Mouse (Mus musculus) stomach, embryonic 16.5 days (tissue): ENCODE results near the gene Gpd1. TPM values are rescaled to one million over a fixed set of nuclear protein-coding genes. Genes with fewer than 3 reads are reported as not detected.

ENCODE experiments used
- ATAC-seq: fragments of 200-750 bp; cut with Nextera tagmentation; 2 replicates; pipeline ENCODE4 v1.8.0; 2017; ENCODE audit warnings: moderate number of reproducible peaks, moderate TSS enrichment; ENCODE audit not compliant: insufficient read depth, low FRiP score
- H3K27ac ChIP-seq: fragments of 300-500 bp; sonication (generic); 2 replicates; pipeline ENCODE4 v1.5.1; 2014; ENCODE audit warnings: low read length
- H3K27me3 ChIP-seq: fragments of 300-500 bp; sonication (generic); 2 replicates; pipeline ENCODE4 v1.6.1; 2014; ENCODE audit warnings: low read length, control low read depth, mixed read lengths; ENCODE audit not compliant: control insufficient read depth, insufficient read depth
- H3K36me3 ChIP-seq: fragments of 300-500 bp; sonication (generic); 2 replicates; pipeline ENCODE4 v1.6.1; 2014; ENCODE audit warnings: low read length; ENCODE audit not compliant: control insufficient read depth, insufficient read depth
- H3K4me1 ChIP-seq: fragments of 300-500 bp; sonication (generic); 2 replicates; pipeline ENCODE4 v1.6.1; 2014; ENCODE audit warnings: low read length, control low read depth, mixed read lengths; ENCODE audit not compliant: control insufficient read depth, insufficient read depth
- H3K4me2 ChIP-seq: fragments of 300-500 bp; sonication (generic); 2 replicates; pipeline ENCODE4 v1.6.1; 2014; ENCODE audit warnings: low read depth, low read length, mixed read lengths
- H3K4me3 ChIP-seq: fragments of 300-500 bp; sonication (generic); replicated peaks from 2 replicates; pipeline ENCODE4 v1.5.1; 2014; ENCODE audit warnings: mild to moderate bottlenecking, low read length
- H3K9ac ChIP-seq: fragments of 300-500 bp; sonication (generic); 2 replicates; pipeline ENCODE4 v1.6.1; 2014; ENCODE audit warnings: low read length
- H3K9me3 ChIP-seq: fragments of 300-500 bp; sonication (generic); replicated peaks from 2 replicates; pipeline ENCODE4 v1.6.1; 2016; ENCODE audit warnings: low read length, control low read depth; ENCODE audit not compliant: control insufficient read depth
- WGBS: fragments of 180-500 bp; shearing (Covaris S2); extraction: QIAGEN DNeasy Blood & Tissue Kit; methylation state at CpG from one replicate; pipeline ENCODE4 v1.1.7; 2014; 5-methylcytosine and 5-hydroxymethylcytosine counted together
- polyA plus RNA-seq: library from polyadenylated mRNA; unstranded; fragments of >200 nt; fragmentation: Nextera tagmentation; extraction: Ambion mirVana; gene quantifications from 2 replicates; pipeline ENCODE4 v1.2.1, GENCODE M21; 2015

Gpd1 gene
- polyA plus RNA-seq, 1 experiment from 2014 or later, result 9.2 TPM

DNA sequence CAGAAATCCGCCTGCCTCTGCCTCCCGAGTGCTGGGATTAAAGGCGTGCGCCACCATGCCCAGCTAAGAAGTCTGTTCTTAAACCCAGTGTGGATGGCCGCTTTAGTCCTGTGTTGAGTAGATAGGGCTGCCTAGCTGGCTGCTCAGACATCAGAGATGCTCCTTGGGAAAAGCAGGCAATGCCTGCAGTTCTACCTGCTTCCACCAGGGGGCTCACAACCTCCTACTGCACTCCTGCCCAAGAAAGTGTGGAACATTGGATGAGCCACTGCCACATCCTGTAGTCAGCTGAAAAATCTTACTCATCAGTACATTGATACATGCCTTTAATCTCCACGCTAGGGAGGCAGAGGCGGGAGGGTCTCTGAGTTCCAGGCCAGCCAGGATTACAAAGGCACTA, 2.5 kb upstream of the Gpd1 start:
- Histone ChIP-seq H3K36me3 (0 out of 2 replicates have a peak, but pooled peaks cover 14% of the 10 kb centered on the region), H3K4me3 (no peak overlapping the region), H3K27ac (no peak overlapping the region), H3K4me2 (no peak overlapping the region), H3K9me3 (no peaks in the 10 kb centered on the region), H3K9ac (no peak overlapping the region), H3K27me3 (no peaks in the 10 kb centered on the region), H3K4me1 (no peaks in the 10 kb centered on the region)
- WGBS, result 60% methylated on average over 7 of the region's 7 CpGs
- no peak for ATAC-seq

DNA sequence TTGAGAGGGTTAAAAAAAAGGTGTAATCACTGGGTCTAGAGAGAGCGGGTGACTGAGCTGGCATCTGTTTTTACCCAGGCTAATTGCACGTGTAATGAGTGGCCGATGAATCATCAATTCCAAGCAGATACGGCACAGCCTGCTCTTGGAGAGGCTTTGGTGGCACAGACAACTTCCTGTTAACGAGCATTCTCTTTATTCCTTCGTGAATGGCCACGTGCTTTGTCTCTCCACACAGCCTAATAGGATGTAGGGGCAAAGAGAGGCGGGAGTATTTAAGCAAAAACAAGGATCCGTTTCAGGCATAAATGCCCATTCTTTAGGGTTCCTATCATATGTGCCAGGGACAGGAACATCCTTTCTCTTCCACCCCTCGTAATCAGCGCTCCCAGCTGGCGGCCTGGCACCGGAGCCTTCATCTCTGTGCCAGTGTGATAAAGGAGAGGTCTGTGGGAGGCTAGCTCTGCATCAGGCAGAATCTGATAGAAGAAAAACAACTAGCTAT, 1.9 kb upstream of the Gpd1 start:
- Histone ChIP-seq H3K4me2 (no peak overlapping the region), H3K4me1 (no peaks in the 10 kb centered on the region), H3K9me3 (no peaks in the 10 kb centered on the region), H3K36me3 (0 out of 2 replicates have a peak, but pooled peaks cover 14% of the 10 kb centered on the region), H3K27me3 (no peaks in the 10 kb centered on the region), H3K27ac (no peak overlapping the region), H3K9ac (no peak overlapping the region), H3K4me3 (no peak overlapping the region)
- no peak for ATAC-seq
- 76% methylated on average over 13 of the region's 13 CpGs for WGBS

DNA sequence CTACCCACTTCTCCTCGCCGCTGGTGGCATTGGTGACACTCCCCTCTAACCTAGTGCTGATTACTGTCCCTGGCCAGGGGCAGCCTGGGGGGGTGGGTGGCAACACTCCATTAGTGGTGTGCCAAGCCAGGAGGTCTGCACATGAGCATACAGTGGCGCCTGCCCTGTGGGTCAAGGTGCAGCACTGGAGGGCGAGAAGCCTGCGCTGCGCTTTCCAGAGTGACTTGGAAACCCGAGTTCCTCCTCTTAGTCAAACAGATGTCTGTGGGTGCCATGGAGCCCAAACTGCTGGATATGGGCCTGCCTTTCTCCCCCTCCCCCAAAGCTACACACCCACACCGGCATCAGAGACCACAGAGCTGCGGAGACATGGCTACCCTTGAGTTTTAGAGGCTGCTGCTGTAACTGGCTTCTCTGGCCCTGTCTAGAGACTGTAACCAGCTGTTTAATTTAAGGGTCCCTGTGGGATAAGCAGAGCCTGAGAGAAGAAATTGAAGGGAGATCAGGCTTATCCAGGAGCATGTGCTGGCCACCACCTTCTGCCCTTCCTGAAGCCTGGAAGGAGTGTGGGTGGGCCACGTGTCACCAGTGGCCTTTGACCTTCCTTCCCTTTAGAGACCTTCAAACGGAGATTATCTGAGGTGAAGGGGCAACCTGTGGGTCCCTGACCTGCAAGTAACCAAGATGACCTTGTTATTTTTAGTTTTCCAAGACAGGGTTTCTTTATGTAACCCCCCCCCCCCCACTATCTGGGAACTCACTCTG, 1.2 kb upstream of the Gpd1 start:
- Histone ChIP-seq H3K27me3 (no peaks in the 10 kb centered on the region), H3K4me2 (no peak overlapping the region)
- 61% methylated on average over 11 of the region's 11 CpGs for WGBS

DNA sequence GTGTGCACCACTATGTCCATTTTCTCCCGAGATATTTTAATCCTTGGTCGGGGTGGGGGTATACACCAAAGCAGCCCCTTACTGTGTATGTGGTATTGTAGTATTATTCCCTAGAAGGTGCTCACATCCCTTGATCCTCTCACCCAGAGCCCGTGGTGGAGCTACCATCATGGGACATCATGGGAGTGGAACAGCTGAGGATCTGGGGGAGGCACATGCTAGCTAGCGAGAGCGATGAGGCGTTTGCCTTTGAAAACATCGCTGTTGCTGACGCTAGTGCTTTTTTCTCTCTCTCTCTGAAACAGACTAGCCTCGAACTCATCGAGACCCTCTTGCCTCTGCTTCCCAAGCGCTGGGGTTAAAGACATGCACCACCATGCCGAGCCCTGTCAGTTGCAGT, 501 bp upstream of the Gpd1 start:
- H3K36me3 ChIP-seq, result 0 out of 2 replicates have a peak, but pooled peaks cover 13% of the 10 kb centered on the region
- no peak overlapping the region for H3K27ac ChIP-seq
- H3K9me3 ChIP-seq, result no peaks in the 10 kb centered on the region
- no peak overlapping the region for H3K4me2 ChIP-seq
- WGBS, result 85% methylated on average over 12 of the region's 12 CpGs
- H3K4me1 ChIP-seq, result no peaks in the 10 kb centered on the region
- H3K4me3 ChIP-seq, result no peak overlapping the region
- ATAC-seq, result no peak
- H3K27me3 ChIP-seq, result no peaks in the 10 kb centered on the region
- H3K9ac ChIP-seq, result no peak overlapping the region; the same call in 1 of the 2 replicates

More for the DNA sequence above, 1.2 kb upstream of the Gpd1 start:
- no peak overlapping the region for H3K27ac ChIP-seq
- no peak overlapping the region for H3K9ac ChIP-seq
- no peaks in the 10 kb centered on the region for H3K4me1 ChIP-seq
- H3K36me3 ChIP-seq, result 0 out of 2 replicates have a peak, but pooled peaks cover 14% of the 10 kb centered on the region
- H3K9me3 ChIP-seq, result no peaks in the 10 kb centered on the region
- ATAC-seq, result no peak
- H3K4me3 ChIP-seq, result no peak overlapping the region

DNA sequence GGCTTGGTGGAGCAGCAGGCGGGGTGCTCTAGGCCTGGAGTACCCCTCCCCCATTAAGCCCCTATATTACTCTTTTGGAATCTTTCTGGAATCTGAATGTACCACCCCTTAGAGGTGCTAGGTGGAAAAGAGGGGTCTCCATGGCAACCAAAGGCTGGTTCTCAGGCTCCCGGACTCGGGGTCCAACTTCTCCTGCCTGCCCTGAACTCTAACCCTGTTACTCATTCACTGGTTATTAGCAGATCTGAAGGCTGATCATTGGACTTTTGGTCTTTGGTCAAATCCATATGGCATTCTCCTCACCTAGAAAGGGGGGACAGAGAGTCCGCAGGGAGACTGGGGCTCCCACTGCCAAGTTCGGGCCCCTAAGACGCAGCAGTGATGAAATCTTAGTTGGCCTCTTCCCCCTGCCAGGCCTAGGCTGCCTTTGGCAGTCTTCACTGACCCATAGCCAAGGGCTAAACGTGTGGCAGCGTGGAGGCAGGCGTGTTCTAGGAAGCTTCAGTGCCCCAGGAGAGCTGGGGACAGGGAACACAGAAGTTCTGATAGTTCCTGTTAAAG, 1.2 kb downstream of the Gpd1 start:
- no peak overlapping the region for H3K27ac ChIP-seq
- H3K27me3 ChIP-seq, result no peaks in the 10 kb centered on the region
- H3K9ac ChIP-seq, result no peak overlapping the region
- H3K36me3 ChIP-seq, result 0 out of 2 replicates have a peak, but pooled peaks cover 7% of the 10 kb centered on the region
- peaks cover 6% of the 10 kb centered on the region for H3K4me1 ChIP-seq
- WGBS, result 87% methylated on average over 9 of the region's 9 CpGs
- H3K4me3 ChIP-seq, result no peak overlapping the region
- no peaks in the 10 kb centered on the region for H3K9me3 ChIP-seq
- ATAC-seq, result no peak
- H3K4me2 ChIP-seq, result no peak overlapping the region

DNA sequence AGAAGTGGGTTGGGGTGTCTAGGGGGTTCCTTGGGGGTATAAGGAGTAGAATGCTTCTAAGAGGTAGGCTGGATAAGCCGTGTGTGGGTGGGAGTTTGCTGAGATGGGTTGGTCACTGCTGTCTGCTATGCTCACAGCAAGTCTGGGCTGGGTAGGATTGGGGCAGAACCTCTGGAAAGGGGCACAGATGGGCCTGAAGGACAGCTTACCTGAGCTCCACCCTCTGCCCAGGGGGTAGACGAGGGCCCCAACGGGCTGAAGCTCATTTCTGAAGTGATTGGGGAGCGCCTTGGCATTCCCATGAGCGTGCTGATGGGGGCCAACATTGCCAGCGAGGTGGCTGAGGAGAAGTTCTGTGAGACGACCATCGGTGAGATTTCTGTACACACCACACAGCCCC, 2.5 kb downstream of the Gpd1 start:
- H3K9me3 ChIP-seq, result no peaks in the 10 kb centered on the region
- no peak overlapping the region for H3K4me2 ChIP-seq
- 70% methylated on average over 8 of the region's 8 CpGs for WGBS
- no peak overlapping the region for H3K4me3 ChIP-seq
- no peaks in the 10 kb centered on the region for H3K36me3 ChIP-seq
- H3K27ac ChIP-seq, result no peak overlapping the region
- ATAC-seq, result no peak
- peaks cover 19% of the 10 kb centered on the region for H3K4me1 ChIP-seq
- H3K27me3 ChIP-seq, result no peaks in the 10 kb centered on the region
- no peak overlapping the region for H3K9ac ChIP-seq

DNA sequence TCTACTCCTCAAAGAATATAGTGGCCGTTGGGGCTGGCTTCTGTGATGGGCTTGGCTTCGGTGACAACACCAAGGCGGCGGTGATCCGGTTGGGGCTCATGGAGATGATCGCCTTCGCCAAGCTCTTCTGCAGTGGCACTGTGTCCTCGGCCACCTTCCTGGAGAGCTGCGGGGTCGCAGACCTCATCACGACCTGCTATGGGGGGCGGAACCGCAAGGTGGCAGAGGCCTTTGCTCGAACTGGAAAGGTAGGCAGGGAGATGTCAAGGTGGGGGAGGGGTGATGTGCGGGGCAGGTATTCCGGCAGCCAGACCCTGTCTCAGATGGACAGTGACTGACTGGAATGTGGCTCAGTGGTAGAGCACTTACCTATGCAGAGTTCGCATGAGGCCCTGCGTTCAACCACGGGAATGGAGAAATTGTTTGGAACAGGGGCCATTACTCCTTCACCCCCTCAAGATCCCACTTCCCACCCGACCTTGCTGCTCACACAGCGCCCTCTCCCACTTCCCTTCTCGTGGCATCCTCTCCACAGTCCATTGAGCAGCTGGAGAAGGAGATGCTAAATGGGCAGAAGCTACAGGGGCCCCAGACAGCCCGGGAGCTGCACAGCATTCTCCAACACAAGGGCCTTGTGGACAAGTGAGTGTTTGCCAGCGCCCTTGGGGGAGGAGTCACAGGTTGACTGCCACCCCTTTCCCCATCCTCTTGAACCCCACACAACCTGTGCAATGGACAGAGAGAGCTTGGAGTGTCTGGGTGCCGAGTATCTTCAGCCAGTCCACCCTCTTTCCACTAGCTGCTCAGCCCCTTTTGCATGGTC, 4.8 kb downstream of the Gpd1 start:
- no peaks in the 10 kb centered on the region for H3K9me3 ChIP-seq
- no peaks in the 10 kb centered on the region for H3K27me3 ChIP-seq
- H3K4me1 ChIP-seq, result peaks cover 25% of the 10 kb centered on the region
- no peak overlapping the region for H3K4me3 ChIP-seq
- no peak overlapping the region for H3K27ac ChIP-seq
- no peaks in the 10 kb centered on the region for H3K36me3 ChIP-seq
- ATAC-seq, result no peak
- H3K4me2 ChIP-seq, result no peak overlapping the region
- 77% methylated on average over 25 of the region's 25 CpGs for WGBS
- no peak overlapping the region; the same call in 1 of the 2 replicates for H3K9ac ChIP-seq

DNA sequence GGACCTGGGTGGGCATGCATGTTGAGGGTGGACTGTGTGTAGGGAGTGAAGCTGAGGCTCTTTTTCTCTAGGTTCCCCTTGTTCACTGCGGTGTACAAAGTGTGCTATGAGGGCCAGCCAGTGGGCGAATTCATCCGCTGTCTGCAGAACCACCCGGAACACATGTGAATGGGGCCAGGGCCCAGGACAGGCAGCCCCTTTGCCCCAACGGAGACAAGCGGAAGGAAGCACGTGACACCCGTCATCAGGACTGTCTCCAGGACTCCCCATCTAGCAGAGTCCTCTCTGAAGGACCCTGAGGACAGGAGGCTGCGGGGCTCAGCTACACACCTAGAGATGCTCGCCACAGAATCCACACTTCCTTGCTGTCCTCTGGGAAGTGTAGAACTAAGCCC, 5.8 kb downstream of the Gpd1 start:
- Histone ChIP-seq H3K9ac (0 out of 2 replicates have a peak overlapping the region, but pooled peaks have one; percentile 13), H3K4me3 (no peak overlapping the region), H3K4me1 (peaks cover 25% of the 10 kb centered on the region), H3K36me3 (peaks cover 6% of the 10 kb centered on the region; the same call in 1 of the 2 replicates), H3K4me2 (no peak overlapping the region), H3K27me3 (no peaks in the 10 kb centered on the region), H3K9me3 (no peaks in the 10 kb centered on the region), H3K27ac (peak overlapping the region; percentile 88)
- WGBS, result 61% methylated on average over 10 of the region's 10 CpGs
- ATAC-seq, result no peak
